Mouse (Mus musculus) G1E (cell line): ENCODE results near the gene Acta1. TPM values are rescaled to one million over a fixed set of nuclear protein-coding genes. Genes with fewer than 3 reads are reported as not detected.

ENCODE experiments used
- ATAC-seq: 2 replicates; pipeline ENCODE4 v1.8.0; 2016; ENCODE audit warnings: mild to moderate bottlenecking; ENCODE audit not compliant: insufficient number of reproducible peaks, poor library complexity, low FRiP score, severe bottlenecking; ENCODE audit errors: extremely low read depth
- DNase-seq: peaks from one replicate; pipeline ENCODE4 v3.0.0; 2012; ENCODE audit warnings: low spot score
- H3K27me3 ChIP-seq: 2 replicates; pipeline ENCODE4 v1.6.1; 2012; ENCODE audit warnings: mild to moderate bottlenecking, low read length, inconsistent platforms; ENCODE audit not compliant: insufficient read depth
- H3K36me3 ChIP-seq: replicated peaks from 2 replicates; pipeline ENCODE3; 2012; ENCODE audit warnings: mild to moderate bottlenecking, inconsistent platforms
- H3K4me1 ChIP-seq: 2 replicates; pipeline ENCODE4 v1.6.1; 2012; ENCODE audit warnings: low read depth, low read length, inconsistent platforms, mixed read lengths; ENCODE audit not compliant: insufficient read depth
- H3K4me3 ChIP-seq: 2 replicates; pipeline ENCODE4 v1.5.1; 2012; ENCODE audit warnings: low read depth, mild to moderate bottlenecking, inconsistent platforms, low read length, moderate library complexity, mixed read lengths
- H3K9me3 ChIP-seq: replicated peaks from 2 replicates; pipeline ENCODE4 v1.6.1; 2012; ENCODE audit warnings: inconsistent platforms
- CTCF ChIP-seq: IDR thresholded peaks from 2 replicates; pipeline ENCODE4 v1.5.1; 2012; ENCODE audit warnings: low read depth, low read length, inconsistent platforms, mixed read lengths
- GATA1 ChIP-seq: IDR thresholded peaks from 2 replicates; pipeline ENCODE4 v1.6.1; 2012; ENCODE audit warnings: borderline replicate concordance, low read length, inconsistent platforms, mixed read lengths
- GATA2 ChIP-seq: IDR thresholded peaks from 2 replicates; pipeline ENCODE4 v1.6.1; 2012; ENCODE audit warnings: low read depth, low read length, inconsistent platforms, borderline replicate concordance
- POLR2AphosphoS5 ChIP-seq: IDR thresholded peaks from 2 replicates; pipeline ENCODE4 v1.6.1; 2012; ENCODE audit warnings: low read depth, low read length, inconsistent platforms; ENCODE audit not compliant: insufficient replicate concordance
- TAL1 ChIP-seq: conservative IDR thresholded peaks from 2 replicates; pipeline ENCODE4 v1.6.1; 2012; ENCODE audit warnings: low read depth, low read length, inconsistent platforms, mixed read lengths
- polyA plus RNA-seq: library from polyadenylated mRNA; stranded (reverse); fragments of >175 nt; gene quantifications from 2 replicates; pipeline ENCODE4 v1.2.3, GENCODE M21; 2012
- total RNA-seq, 2 experiments: library from RNA; stranded (forward) in 1 of 2; stranded (reverse) in 1 of 2; fragments of 200-1000 nt in 1 of 2; fragments of >200 nt in 1 of 2; fragmentation: Nextera tagmentation in 1 of 2; gene quantifications; 2 replicates each; pipeline ENCODE4 v1.2.3; 2014 to 2017

Gene Acta1
- total RNA-seq (2014; fragmentation: Nextera tagmentation) (not detected in 2 replicates), total RNA-seq (2017) (not detected in 2 replicates), polyA plus RNA-seq (0.07 TPM in 1 of 2 replicates, not detected in the other)

GRCm38 (mm10) chr8:123894502-123895097 is at the start of gene Acta1:
Gene Acta1 (minus strand): TSS chr8:123894751.
- DNase-seq (no peak), ATAC-seq (no peak)
- Histone ChIP-seq H3K4me1 (no peaks in the 10 kb centered on the region), H3K4me3 (no peak within 1 kb of the TSS), H3K9me3 (no peaks in the 10 kb centered on the region), H3K27me3 (peaks cover 9% of the 10 kb centered on the region; the same call in 1 of the 2 replicates), H3K36me3 (peaks cover 24% of the 10 kb centered on the region)
- no peak for TF ChIP-seq POLR2AphosphoS5

- H3K27me3 ChIP-seq, result no peaks in the 10 kb centered on the region
- TF ChIP-seq TAL1 (no peak), POLR2AphosphoS5 (no peak), CTCF (no peak), GATA2 (no peak), GATA1 (no peak)
- peaks cover 94% of the 10 kb centered on the region for H3K36me3 ChIP-seq
- no peak overlapping the region for H3K4me3 ChIP-seq
- DNase-seq (no peak), ATAC-seq (no peak)
- H3K9me3 ChIP-seq, result no peaks in the 10 kb centered on the region
- H3K4me1 ChIP-seq, result peaks cover 5% of the 10 kb centered on the region; the same call in 1 of the 2 replicates
Observed at GRCm38 (mm10) chr8:123929026-123929425, 34.5 kb upstream of the Acta1 start.

- Histone ChIP-seq H3K27me3 (no peaks in the 10 kb centered on the region), H3K4me1 (peaks cover 5% of the 10 kb centered on the region; the same call in 1 of the 2 replicates), H3K36me3 (peaks cover 95% of the 10 kb centered on the region), H3K4me3 (no peak overlapping the region), H3K9me3 (no peaks in the 10 kb centered on the region)
- ATAC-seq (no peak), DNase-seq (no peak)
- TF ChIP-seq GATA1, result no peak
- no peak for TF ChIP-seq POLR2AphosphoS5
- TF ChIP-seq GATA2, result no peak
- TF ChIP-seq CTCF, result no peak
- TF ChIP-seq TAL1, result no peak
Observed at GRCm38 (mm10) chr8:123925671-123926070, 31.1 kb upstream of the Acta1 start.

- Histone ChIP-seq H3K27me3 (no peaks in the 10 kb centered on the region), H3K9me3 (no peaks in the 10 kb centered on the region), H3K4me3 (no peak overlapping the region), H3K36me3 (peaks cover 95% of the 10 kb centered on the region), H3K4me1 (peaks cover 5% of the 10 kb centered on the region; the same call in 1 of the 2 replicates)
- DNase-seq (peak; percentile 76), ATAC-seq (peak; percentile 90)
- TF ChIP-seq CTCF (peak; percentile 98), GATA2 (no peak), GATA1 (no peak)
Observed at GRCm38 (mm10) chr8:123924719-123925118, 30.2 kb upstream of the Acta1 start.

GRCm38 (mm10) chr8:123914635-123915034 is 20.1 kb upstream of the Acta1 start:
- no peak for ATAC-seq
- TF ChIP-seq GATA2 (no peak), POLR2AphosphoS5 (no peak), TAL1 (no peak), CTCF (no peak)
- H3K36me3 ChIP-seq, result peaks cover 98% of the 10 kb centered on the region

GRCm38 (mm10) chr8:123912265-123912664 is 17.7 kb upstream of the Acta1 start:
- DNase-seq (no peak), ATAC-seq (no peak)
- Histone ChIP-seq H3K27me3 (no peaks in the 10 kb centered on the region), H3K9me3 (no peaks in the 10 kb centered on the region), H3K4me1 (no peaks in the 10 kb centered on the region), H3K4me3 (no peak overlapping the region), H3K36me3 (peaks cover 97% of the 10 kb centered on the region)
- TF ChIP-seq CTCF, result no peak
- TF ChIP-seq GATA1, result no peak

More at GRCm38 (mm10) chr8:123914635-123915034, 20.1 kb upstream of the Acta1 start:
- Histone ChIP-seq H3K4me3 (no peak overlapping the region), H3K27me3 (no peaks in the 10 kb centered on the region), H3K4me1 (no peaks in the 10 kb centered on the region), H3K9me3 (no peaks in the 10 kb centered on the region)
- DNase-seq, result no peak

GRCm38 (mm10) chr8:123907604-123908003 is 13.1 kb upstream of the Acta1 start:
- Histone ChIP-seq H3K27me3 (no peaks in the 10 kb centered on the region), H3K9me3 (no peaks in the 10 kb centered on the region), H3K4me3 (no peak overlapping the region), H3K4me1 (no peaks in the 10 kb centered on the region), H3K36me3 (peaks cover 94% of the 10 kb centered on the region)
- no peak for ATAC-seq
- no peak for TF ChIP-seq GATA2
- no peak for TF ChIP-seq POLR2AphosphoS5
- TF ChIP-seq CTCF, result no peak
- no peak for TF ChIP-seq GATA1
- no peak for TF ChIP-seq TAL1
- DNase-seq, result no peak
